Comparison of ENCODE assay signal across 9 mouse cellular contexts in genomic region chr3:96564633-96565032, GRCm38 (mm10). TPM values are rescaled to one million over a fixed set of nuclear protein-coding genes. Genes with fewer than 3 reads are reported as not detected.
DNase-seq lines count a peak whose midpoint lies in the region; ATAC-seq and TF ChIP-seq lines count a peak whose summit lies in the region.
"Had no signal": no experiment of that assay in that cellular context is flagged by ENCODE, and none has a peak within 500 bp of the region (broad histone marks: within the 10 kb centered on the region; RNA-seq: fewer than 3 reads in every experiment).

No protein-coding gene starts in this region.

- peak overlapping the region; percentile 65 for H3K9ac ChIP-seq in MEL (ENCODE audit: control insufficient read depth, low read depth, low read length, poor library complexity, severe bottlenecking)
- H3K9ac ChIP-seq in hindbrain, postnatal 0 days (replicated peaks; ENCODE audit: low read length) = no peak overlapping the region
- H3K9ac ChIP-seq in liver, embryonic 15.5 days = peak overlapping the region; percentile 30; the same call in 1 of the 2 replicates
- H3K9ac ChIP-seq in stomach, embryonic 16.5 days (ENCODE audit: low read length) = peak overlapping the region; percentile 51
- H3K9ac ChIP-seq: midbrain, embryonic 12.5 days had no signal

- H3K27ac ChIP-seq in MEL (ENCODE audit: control insufficient read depth, low read depth, low read length) = peak overlapping the region; percentile 89
- peak overlapping the region; percentile 51; the same call in 1 of the 2 replicates for H3K27ac ChIP-seq in hindbrain, postnatal 0 days
- H3K27ac ChIP-seq in liver, embryonic 15.5 days (replicated peaks) = peak overlapping the region; percentile 56
- H3K27ac ChIP-seq in stomach, embryonic 16.5 days (ENCODE audit: low read length) = peak overlapping the region; percentile 88
- H3K27ac ChIP-seq: midbrain, embryonic 12.5 days had no signal

- no peak for TF ChIP-seq EP300 in MEL (IDR thresholded peaks at IDR 0.05; ENCODE audit: low read depth in 1 of 2, low read length in 2 of 2)

- peaks cover 14 to 38% of the 10 kb centered on the region in 2 experiments for H3K4me1 ChIP-seq in MEL (ENCODE audit: control insufficient read depth in 1 of 2, insufficient read depth in 2 of 2, low read length in 2 of 2)
- H3K4me1 ChIP-seq in hindbrain, postnatal 0 days (ENCODE audit: insufficient read depth, low read length) = 0 out of 2 replicates have a peak, but pooled peaks cover 7% of the 10 kb centered on the region
- peaks cover 66% of the 10 kb centered on the region for H3K4me1 ChIP-seq in liver, embryonic 15.5 days (replicated peaks)
- H3K4me1 ChIP-seq in stomach, embryonic 16.5 days (ENCODE audit: control insufficient read depth, insufficient read depth, low read length) = peaks cover 49% of the 10 kb centered on the region

- peaks cover 9 to 36% of the 10 kb centered on the region in 2 experiments; a peak in 3 of 4 replicates for H3K36me3 ChIP-seq in MEL (ENCODE audit: control insufficient read depth in 1 of 2, insufficient read depth in 2 of 2, low read length in 2 of 2)
- H3K36me3 ChIP-seq in hindbrain, postnatal 0 days (ENCODE audit: insufficient read depth, low read length) = peaks cover 15% of the 10 kb centered on the region
- peaks cover 19% of the 10 kb centered on the region for H3K36me3 ChIP-seq in liver, embryonic 15.5 days (replicated peaks)
- H3K36me3 ChIP-seq in stomach, embryonic 16.5 days (ENCODE audit: control insufficient read depth, insufficient read depth, low read length) = peaks cover 18% of the 10 kb centered on the region; the same call in 1 of the 2 replicates

- DNase-seq in adrenal gland, postnatal 14 days = peak; percentile 66
- no peak for DNase-seq in adrenal gland, adult 18-20 months (ENCODE audit: low spot score in 2 of 2)
- peak; percentile 93 for DNase-seq in MEL (ENCODE audit: low read depth, low spot score)
- no peak for DNase-seq in hindbrain, postnatal 0 days (ENCODE audit: low spot score)
- DNase-seq in right cerebral cortex, adult 2 months (ENCODE audit: low spot score in 2 of 2) = no peak
- no peak for DNase-seq in right cerebral cortex, postnatal 25 days

- no peaks in the 10 kb centered on the region for H3K27me3 ChIP-seq in MEL (ENCODE audit: control insufficient read depth in 1 of 2, insufficient read depth in 2 of 2, low read length in 2 of 2)
- H3K27me3 ChIP-seq in hindbrain, postnatal 0 days (ENCODE audit: insufficient read depth, low read length) = no peaks in the 10 kb centered on the region
- no peaks in the 10 kb centered on the region for H3K27me3 ChIP-seq in liver, embryonic 15.5 days
- no peaks in the 10 kb centered on the region for H3K27me3 ChIP-seq in stomach, embryonic 16.5 days (ENCODE audit: control insufficient read depth, insufficient read depth, low read length)
- H3K27me3 ChIP-seq: midbrain, embryonic 12.5 days had no signal

- H3K4me3 ChIP-seq in MEL (ENCODE audit: control insufficient read depth in 1 of 2, insufficient read depth in 1 of 2, low read depth in 2 of 2, low read length in 2 of 2) = peak overlapping the region; percentile 55 to 59
- H3K4me3 ChIP-seq in hindbrain, postnatal 0 days (ENCODE audit: low read length) = no peak overlapping the region
- no peak overlapping the region for H3K4me3 ChIP-seq in liver, embryonic 15.5 days (replicated peaks)
- no peak overlapping the region for H3K4me3 ChIP-seq in stomach, embryonic 16.5 days (replicated peaks; ENCODE audit: low read length)
- H3K4me3 ChIP-seq: midbrain, embryonic 12.5 days had no signal

- H3K9me3 ChIP-seq in MEL (replicated peaks; ENCODE audit: insufficient read depth, low read length) = no peaks in the 10 kb centered on the region
- H3K9me3 ChIP-seq in hindbrain, postnatal 0 days (ENCODE audit: low read length) = no peaks in the 10 kb centered on the region
- H3K9me3 ChIP-seq in liver, embryonic 15.5 days (replicated peaks) = no peaks in the 10 kb centered on the region
- no peaks in the 10 kb centered on the region for H3K9me3 ChIP-seq in stomach, embryonic 16.5 days (replicated peaks; ENCODE audit: control insufficient read depth, low read length)
- H3K9me3 ChIP-seq: midbrain, embryonic 12.5 days had no signal

- H3K4me2 ChIP-seq in hindbrain, postnatal 0 days (ENCODE audit: low read depth, low read length) = no peak overlapping the region
- H3K4me2 ChIP-seq in liver, embryonic 15.5 days = peak overlapping the region; percentile 53
- 0 out of 2 replicates have a peak overlapping the region, but pooled peaks have one; percentile 7 for H3K4me2 ChIP-seq in stomach, embryonic 16.5 days (ENCODE audit: low read depth, low read length)
- H3K4me2 ChIP-seq: midbrain, embryonic 12.5 days had no signal

- TF ChIP-seq RAD21 in MEL (IDR thresholded peaks at IDR 0.05; ENCODE audit: low read depth, low read length) = no peak

- TF ChIP-seq POLR2A in MEL (IDR thresholded peaks at IDR 0.05; ENCODE audit: control insufficient read depth in 1 of 2, insufficient read depth in 1 of 2, low read depth in 1 of 2, low read length in 2 of 2, poor library complexity in 1 of 2) = no peak

- no peak for ATAC-seq in hindbrain, postnatal 0 days
- ATAC-seq in liver, embryonic 15.5 days (ENCODE audit: insufficient read depth) = peak; percentile 47
- peak; percentile 30; the same call in 1 of the 2 replicates for ATAC-seq in stomach, embryonic 16.5 days (ENCODE audit: insufficient read depth, low FRiP score)

- 69% methylated on average over 7 of the region's 7 CpGs for WGBS in hindbrain, postnatal 0 days
- WGBS in liver, embryonic 15.5 days (ENCODE audit: insufficient replicate concordance) = 12% methylated on average over 7 of the region's 7 CpGs
- WGBS in stomach, embryonic 16.5 days = 42% methylated on average over 7 of the region's 7 CpGs

- no peak for TF ChIP-seq CTCF in MEL (IDR thresholded peaks at IDR 0.05 in 2 of 3, conservative IDR thresholded peaks at IDR 0.05 in 1 of 3; ENCODE audit: control insufficient read depth in 1 of 3, insufficient read depth in 1 of 3, low read depth in 2 of 3, low read length in 3 of 3, poor library complexity in 1 of 3, severe bottlenecking in 1 of 3)
- TF ChIP-seq CTCF in hindbrain, postnatal 0 days (IDR thresholded peaks at IDR 0.05; ENCODE audit: low read depth) = no peak

- peaks cover 22% of the 10 kb centered on the region for H3K79me2 ChIP-seq in MEL (ENCODE audit: control insufficient read depth, insufficient read depth, low read length, poor library complexity)

RNA-seq across cellular contexts. Expression of gene Txnip, which starts 6.9 kb away (rescaled TPM):
- 479 and 772 TPM in 2 replicates for total RNA-seq in adrenal gland, postnatal 14 days (2021)
- total RNA-seq in adrenal gland, adult 18-20 months (2021) = 100 to 1,000 TPM; 539 to 784 TPM
- total RNA-seq in MEL (2012; rRNA removed) = 183 and 191 TPM in 2 replicates
- 1,000 to 10,000 TPM in 1 of 2 experiments, 100 to 1,000 TPM in 1; 237 to 1,680 TPM for polyA plus RNA-seq in MEL (2012; ENCODE audit: insufficient read depth in 1 of 2, insufficient read length in 2 of 2, low read depth in 1 of 2, low replicate concordance in 2 of 2, missing spikeins in 1 of 2)
- 192 and 222 TPM in 2 replicates for total RNA-seq in hindbrain, postnatal 0 days (2014; rRNA removed)
- polyA plus RNA-seq in hindbrain, postnatal 0 days (2015; fragmentation: Nextera tagmentation; extraction: Ambion mirVana) = 133 and 148 TPM in 2 replicates
- polyA plus RNA-seq in liver, embryonic 15.5 days (2015; fragmentation: Nextera tagmentation; extraction: Ambion mirVana) = 42.8 and 46.8 TPM in 2 replicates
- polyA plus RNA-seq in stomach, embryonic 16.5 days (2015; fragmentation: Nextera tagmentation; extraction: Ambion mirVana) = 164 and 179 TPM in 2 replicates

RNA-seq across cellular contexts. Expression of gene Gm16253, which starts 12.2 kb away (rescaled TPM):
- not detected in 2 replicates for total RNA-seq in adrenal gland, postnatal 14 days (2021)
- total RNA-seq in adrenal gland, adult 18-20 months (2021) = not detected
- not detected in 2 replicates for total RNA-seq in MEL (2012; rRNA removed)
- 1 to 10 TPM in 1 of 2 experiments, not detected in 1; 1.4 TPM for polyA plus RNA-seq in MEL (2012; ENCODE audit: insufficient read depth in 1 of 2, insufficient read length in 2 of 2, low read depth in 1 of 2, low replicate concordance in 2 of 2, missing spikeins in 1 of 2)
- not detected in 2 replicates for total RNA-seq in hindbrain, postnatal 0 days (2014; rRNA removed)
- polyA plus RNA-seq in hindbrain, postnatal 0 days (2015; fragmentation: Nextera tagmentation; extraction: Ambion mirVana) = 0.48 and 0.96 TPM in 2 replicates
- polyA plus RNA-seq in liver, embryonic 15.5 days (2015; fragmentation: Nextera tagmentation; extraction: Ambion mirVana) = 0.17 and 0.23 TPM in 2 replicates
- 0.89 and 1.1 TPM in 2 replicates for polyA plus RNA-seq in stomach, embryonic 16.5 days (2015; fragmentation: Nextera tagmentation; extraction: Ambion mirVana)

RNA-seq across cellular contexts. Expression of gene Polr3gl, which starts 29.3 kb away (rescaled TPM):
- 35.0 and 36.1 TPM in 2 replicates for total RNA-seq in adrenal gland, postnatal 14 days (2021)
- total RNA-seq in adrenal gland, adult 18-20 months (2021) = 10 to 100 TPM; 35.5 to 38.8 TPM
- 26.4 and 31.1 TPM in 2 replicates for total RNA-seq in MEL (2012; rRNA removed)
- polyA plus RNA-seq in MEL (2012; ENCODE audit: insufficient read depth in 1 of 2, insufficient read length in 2 of 2, low read depth in 1 of 2, low replicate concordance in 2 of 2, missing spikeins in 1 of 2) = 10 to 100 TPM in 1 of 2 experiments, not detected in 1; 39.8 TPM
- total RNA-seq in hindbrain, postnatal 0 days (2014; rRNA removed) = 10.7 and 11.2 TPM in 2 replicates
- 31.9 and 32.9 TPM in 2 replicates for polyA plus RNA-seq in hindbrain, postnatal 0 days (2015; fragmentation: Nextera tagmentation; extraction: Ambion mirVana)
- polyA plus RNA-seq in liver, embryonic 15.5 days (2015; fragmentation: Nextera tagmentation; extraction: Ambion mirVana) = 10.9 and 11.7 TPM in 2 replicates
- 26.4 and 29.8 TPM in 2 replicates for polyA plus RNA-seq in stomach, embryonic 16.5 days (2015; fragmentation: Nextera tagmentation; extraction: Ambion mirVana)

RNA-seq across cellular contexts. Expression of gene Ankrd34a, which starts 31.8 kb away (rescaled TPM):
- 0.49 and 0.70 TPM in 2 replicates for total RNA-seq in adrenal gland, postnatal 14 days (2021)
- under 1 TPM; 0.76 to 0.77 TPM for total RNA-seq in adrenal gland, adult 18-20 months (2021)
- 0.15 and 0.16 TPM in 2 replicates for total RNA-seq in MEL (2012; rRNA removed)
- polyA plus RNA-seq in MEL (2012; ENCODE audit: insufficient read depth in 1 of 2, insufficient read length in 2 of 2, low read depth in 1 of 2, low replicate concordance in 2 of 2, missing spikeins in 1 of 2) = under 1 TPM in 1 of 2 experiments, not detected in 1; 0.78 TPM
- total RNA-seq in hindbrain, postnatal 0 days (2014; rRNA removed) = 26.4 and 29.6 TPM in 2 replicates
- polyA plus RNA-seq in hindbrain, postnatal 0 days (2015; fragmentation: Nextera tagmentation; extraction: Ambion mirVana) = 14.2 and 15.3 TPM in 2 replicates
- polyA plus RNA-seq in liver, embryonic 15.5 days (2015; fragmentation: Nextera tagmentation; extraction: Ambion mirVana) = 0.12 and 0.15 TPM in 2 replicates
- 2.2 and 2.7 TPM in 2 replicates for polyA plus RNA-seq in stomach, embryonic 16.5 days (2015; fragmentation: Nextera tagmentation; extraction: Ambion mirVana)

RNA-seq across cellular contexts. Expression of gene Lix1l, which starts 36.3 kb away (rescaled TPM):
- total RNA-seq in adrenal gland, postnatal 14 days (2021) = 29.1 and 29.6 TPM in 2 replicates
- 10 to 100 TPM; 24.4 to 39.1 TPM for total RNA-seq in adrenal gland, adult 18-20 months (2021)
- total RNA-seq in MEL (2012; rRNA removed) = 5.4 and 6.1 TPM in 2 replicates
- 10 to 100 TPM in 1 of 2 experiments, not detected in 1; 17.0 TPM for polyA plus RNA-seq in MEL (2012; ENCODE audit: insufficient read depth in 1 of 2, insufficient read length in 2 of 2, low read depth in 1 of 2, low replicate concordance in 2 of 2, missing spikeins in 1 of 2)
- 45.0 and 48.4 TPM in 2 replicates for total RNA-seq in hindbrain, postnatal 0 days (2014; rRNA removed)
- 3.9 and 5.2 TPM in 2 replicates for polyA plus RNA-seq in hindbrain, postnatal 0 days (2015; fragmentation: Nextera tagmentation; extraction: Ambion mirVana)
- polyA plus RNA-seq in liver, embryonic 15.5 days (2015; fragmentation: Nextera tagmentation; extraction: Ambion mirVana) = 0.47 and 0.64 TPM in 2 replicates
- 7.2 and 7.5 TPM in 2 replicates for polyA plus RNA-seq in stomach, embryonic 16.5 days (2015; fragmentation: Nextera tagmentation; extraction: Ambion mirVana)

Comparison
In these comparisons a context has a peak if more than half of its experiments do, and no peak if none do; other contexts are left out.
1. DNase-seq: peak in adrenal gland, postnatal 14 days (single experiment) and MEL (single experiment); none in adrenal gland, adult 18-20 months (0 of 2), hindbrain, postnatal 0 days (single experiment), right cerebral cortex, adult 2 months (0 of 2) and right cerebral cortex, postnatal 25 days (single experiment).
2. H3K4me3 ChIP-seq: peak in MEL (2 of 2); none in hindbrain, postnatal 0 days (single experiment), liver, embryonic 15.5 days (single experiment) and stomach, embryonic 16.5 days (single experiment).
3. Peak in every context shown above with its lines, with median percentiles within 50 percentile points of each other: H3K27ac ChIP-seq.